Mouse (Mus musculus): ENCODE measurements at regions not wholly inside any gene's neighbourhood (a gene's known extent, or its start where the extent isn't known, plus 50 kb on each side); places are given as distances from the start of the nearest gene placed in this dataset.

DNA sequence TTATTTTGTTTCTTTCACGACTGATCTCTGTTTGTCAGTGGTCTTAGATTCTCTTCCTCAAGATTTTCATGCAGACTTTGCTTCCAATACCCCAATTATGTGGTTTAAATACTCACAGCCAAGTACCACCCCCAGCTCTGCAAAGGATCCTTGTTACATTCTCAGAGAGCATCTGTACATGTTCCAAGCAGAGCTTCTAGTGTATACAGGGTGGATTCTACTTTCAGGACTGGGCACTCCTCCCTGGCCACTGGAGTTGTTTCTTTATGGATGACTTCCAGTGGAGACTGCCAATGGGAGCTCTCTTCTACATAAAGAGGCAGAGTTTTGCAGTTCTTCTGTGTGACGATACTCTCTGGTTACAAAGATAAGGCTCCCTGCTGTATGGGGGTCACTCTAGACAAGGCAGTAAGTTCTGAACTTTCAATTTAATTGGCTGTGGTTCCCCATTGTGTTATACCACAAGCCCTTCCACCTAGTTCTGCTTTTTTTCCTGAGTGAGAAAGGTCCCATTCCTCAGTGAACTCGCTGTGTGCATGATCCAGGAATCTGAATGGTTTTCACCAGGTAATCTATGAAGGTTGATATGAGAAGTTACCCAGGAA, 240.4 kb upstream of the Kcnj16 start:
- H3K27ac ChIP-seq (replicated peaks): no peak overlapping the region
- no peaks in the 10 kb centered on the region for H3K4me1 ChIP-seq
- WGBS: 83% methylated on average over 3 of the region's 3 CpGs
- DNase-seq (ENCODE audit: low spot score): no peak
- H3K9me3 ChIP-seq (replicated peaks): no peaks in the 10 kb centered on the region
- H3K36me3 ChIP-seq: no peaks in the 10 kb centered on the region
- H3K4me3 ChIP-seq: no peak overlapping the region
- H3K27me3 ChIP-seq (ENCODE audit: low read depth, poor library complexity, severe bottlenecking): no peaks in the 10 kb centered on the region

- H3K4me1 ChIP-seq: no peaks in the 10 kb centered on the region
- H3K27ac ChIP-seq (replicated peaks): no peak overlapping the region
- H3K9me3 ChIP-seq (replicated peaks): no peaks in the 10 kb centered on the region
- no peak overlapping the region for H3K4me3 ChIP-seq
- no peaks in the 10 kb centered on the region for H3K36me3 ChIP-seq
- 89% methylated on average over 3 of the region's 3 CpGs for WGBS
- no peaks in the 10 kb centered on the region for H3K27me3 ChIP-seq (ENCODE audit: low read depth, poor library complexity, severe bottlenecking)
- no peak for DNase-seq (ENCODE audit: low spot score)
Measured at GRCm38 (mm10) chr11:110731510-110731909, 236.3 kb upstream of the Kcnj16 start.

GRCm38 (mm10) chr11:110774128-110774527, 193.7 kb upstream of the Kcnj16 start:
- no peak for DNase-seq (ENCODE audit: low spot score)
- H3K27me3 ChIP-seq (ENCODE audit: low read depth, poor library complexity, severe bottlenecking): no peaks in the 10 kb centered on the region
- no peaks in the 10 kb centered on the region for H3K36me3 ChIP-seq
- peaks cover 9% of the 10 kb centered on the region for H3K4me1 ChIP-seq
- H3K4me3 ChIP-seq: no peak overlapping the region
- no peak overlapping the region for H3K27ac ChIP-seq (replicated peaks)
- no peaks in the 10 kb centered on the region for H3K9me3 ChIP-seq (replicated peaks)

GRCm38 (mm10) chr11:110781492-110782276, 186.1 kb upstream of the Kcnj16 start:
- Histone ChIP-seq H3K36me3 (no peaks in the 10 kb centered on the region), H3K9me3 (replicated peaks) (0 out of 2 replicates have a peak, but pooled peaks cover 5% of the 10 kb centered on the region), H3K27me3 (ENCODE audit: low read depth, poor library complexity, severe bottlenecking) (no peaks in the 10 kb centered on the region), H3K4me3 (no peak overlapping the region), H3K4me1 (peaks cover 15% of the 10 kb centered on the region), H3K27ac (replicated peaks) (peak overlapping the region; percentile 76)
- DNase-seq (ENCODE audit: low spot score): peak; percentile 21
- WGBS: 46% methylated on average over 3 of the region's 3 CpGs

GRCm38 (mm10) chr11:110789537-110789936, 178.3 kb upstream of the Kcnj16 start:
- DNase-seq (ENCODE audit: low spot score): no peak
- no peak overlapping the region for H3K4me3 ChIP-seq
- 0 out of 2 replicates have a peak, but pooled peaks cover 5% of the 10 kb centered on the region for H3K9me3 ChIP-seq (replicated peaks)
- H3K27ac ChIP-seq (replicated peaks): no peak overlapping the region
- H3K36me3 ChIP-seq: no peaks in the 10 kb centered on the region
- WGBS: 90% methylated on average over 4 of the region's 4 CpGs
- H3K4me1 ChIP-seq: no peaks in the 10 kb centered on the region
- H3K27me3 ChIP-seq (ENCODE audit: low read depth, poor library complexity, severe bottlenecking): no peaks in the 10 kb centered on the region

- H3K4me3 ChIP-seq: no peak overlapping the region
- H3K4me1 ChIP-seq: peaks cover 10% of the 10 kb centered on the region
- H3K27ac ChIP-seq (replicated peaks): no peak overlapping the region
- no peak for DNase-seq (ENCODE audit: low spot score)
- H3K27me3 ChIP-seq (ENCODE audit: low read depth, poor library complexity, severe bottlenecking): no peaks in the 10 kb centered on the region
- no peaks in the 10 kb centered on the region for H3K9me3 ChIP-seq (replicated peaks)
- WGBS: 64% methylated on average over 8 of the region's 8 CpGs
- no peaks in the 10 kb centered on the region for H3K36me3 ChIP-seq
Measured at GRCm38 (mm10) chr11:110799887-110800578, 167.8 kb upstream of the Kcnj16 start.

DNA sequence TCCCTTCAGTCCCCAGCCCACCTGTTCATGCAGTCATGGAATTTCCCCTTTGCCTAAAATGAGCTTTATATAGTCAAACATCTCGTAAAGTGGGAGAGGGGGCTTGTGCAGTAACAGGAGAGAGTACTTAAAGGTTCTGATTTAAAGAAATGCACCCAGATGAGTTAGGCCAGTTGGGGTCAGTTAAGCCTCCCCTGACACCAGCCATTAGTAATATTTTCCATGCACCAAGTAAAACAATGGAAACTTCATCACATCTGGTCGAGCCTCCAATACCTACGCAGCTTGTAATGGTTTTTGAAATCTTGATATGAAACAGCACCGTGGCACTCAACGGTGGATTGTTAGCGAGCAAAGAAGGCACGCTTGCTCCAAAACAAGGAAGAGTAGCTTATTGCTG, 165.8 kb upstream of the Kcnj16 start:
- H3K4me1 ChIP-seq: peaks cover 10% of the 10 kb centered on the region
- no peaks in the 10 kb centered on the region for H3K9me3 ChIP-seq (replicated peaks)
- no peaks in the 10 kb centered on the region for H3K27me3 ChIP-seq (ENCODE audit: low read depth, poor library complexity, severe bottlenecking)
- no peak overlapping the region for H3K4me3 ChIP-seq
- no peak for DNase-seq (ENCODE audit: low spot score)
- WGBS: 92% methylated on average over 7 of the region's 7 CpGs
- no peak overlapping the region for H3K27ac ChIP-seq (replicated peaks)
- H3K36me3 ChIP-seq: no peaks in the 10 kb centered on the region

DNA sequence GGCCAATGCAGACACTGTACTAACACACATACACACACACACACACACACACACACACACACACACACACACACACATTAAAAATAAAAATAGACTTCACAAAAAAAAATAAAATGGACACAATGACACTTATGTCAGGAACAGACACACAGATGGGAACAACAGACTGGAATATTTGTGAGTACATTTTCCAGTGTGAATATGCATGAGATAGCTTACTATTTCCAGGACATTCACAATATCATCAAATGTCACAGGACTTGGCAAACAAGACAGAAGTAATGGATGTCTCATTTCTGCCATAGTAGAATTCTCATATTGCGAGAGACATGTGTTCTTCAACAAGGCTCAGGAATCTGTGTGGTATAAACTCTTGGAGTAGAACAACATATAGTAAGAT, 163.8 kb upstream of the Kcnj16 start:
- no peaks in the 10 kb centered on the region for H3K9me3 ChIP-seq (replicated peaks)
- no peak overlapping the region for H3K27ac ChIP-seq (replicated peaks)
- no peak overlapping the region for H3K4me3 ChIP-seq
- H3K36me3 ChIP-seq: no peaks in the 10 kb centered on the region
- no peak for DNase-seq (ENCODE audit: low spot score)
- 97% methylated on average over 1 of the region's 1 CpGs for WGBS
- peaks cover 10% of the 10 kb centered on the region for H3K4me1 ChIP-seq
- H3K27me3 ChIP-seq (ENCODE audit: low read depth, poor library complexity, severe bottlenecking): no peaks in the 10 kb centered on the region

DNA sequence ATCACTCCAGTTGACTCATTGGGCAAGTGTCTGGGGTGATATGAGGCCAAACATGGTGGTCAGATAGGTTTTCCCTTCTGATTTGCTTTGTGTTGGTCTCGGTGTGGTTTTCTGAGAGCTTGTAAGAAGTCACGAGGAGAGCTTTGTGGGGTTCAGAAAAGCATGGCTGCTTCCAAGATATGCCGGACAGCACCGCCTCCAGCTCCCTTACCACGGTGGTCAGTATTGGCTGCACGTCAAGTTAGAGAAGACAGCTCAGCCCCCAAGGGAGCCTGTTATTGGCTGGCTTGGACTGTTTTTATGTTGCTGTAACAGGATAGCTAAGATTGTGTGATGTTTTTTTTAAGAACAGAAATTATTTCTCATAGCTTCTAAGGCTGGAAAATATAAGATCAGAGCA, 154.7 kb upstream of the Kcnj16 start:
- no peaks in the 10 kb centered on the region for H3K36me3 ChIP-seq
- no peaks in the 10 kb centered on the region for H3K4me1 ChIP-seq
- no peaks in the 10 kb centered on the region for H3K9me3 ChIP-seq (replicated peaks)
- no peaks in the 10 kb centered on the region for H3K27me3 ChIP-seq (ENCODE audit: low read depth, poor library complexity, severe bottlenecking)
- no peak overlapping the region for H3K4me3 ChIP-seq
- no peak for DNase-seq (ENCODE audit: low spot score)
- WGBS: 89% methylated on average over 6 of the region's 6 CpGs
- no peak overlapping the region for H3K27ac ChIP-seq (replicated peaks)

DNA sequence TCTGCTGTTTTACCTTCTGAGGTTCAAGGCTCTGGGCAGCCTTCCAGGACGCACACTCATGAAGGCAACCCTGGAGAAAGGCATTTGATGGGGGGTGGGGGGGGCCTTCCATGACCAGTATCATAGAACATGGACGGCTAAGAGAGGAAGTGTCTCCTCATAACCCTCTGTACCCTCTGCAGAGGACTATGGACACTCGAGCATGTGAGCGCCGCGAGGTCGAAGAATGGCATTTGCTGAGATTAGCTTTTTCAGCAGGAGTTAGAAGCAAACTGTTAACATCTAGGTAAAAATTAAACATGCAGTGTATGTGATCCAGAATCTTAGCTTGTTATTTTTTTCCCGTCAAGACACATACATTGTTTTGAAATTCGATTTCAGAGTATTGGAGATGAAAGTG, 153.1 kb upstream of the Kcnj16 start:
- WGBS: 92% methylated on average over 9 of the region's 9 CpGs
- Histone ChIP-seq H3K4me3 (no peak overlapping the region), H3K27ac (replicated peaks) (no peak overlapping the region), H3K4me1 (no peaks in the 10 kb centered on the region), H3K36me3 (no peaks in the 10 kb centered on the region), H3K9me3 (replicated peaks) (no peaks in the 10 kb centered on the region), H3K27me3 (ENCODE audit: low read depth, poor library complexity, severe bottlenecking) (no peaks in the 10 kb centered on the region)
- no peak for DNase-seq (ENCODE audit: low spot score)

DNA sequence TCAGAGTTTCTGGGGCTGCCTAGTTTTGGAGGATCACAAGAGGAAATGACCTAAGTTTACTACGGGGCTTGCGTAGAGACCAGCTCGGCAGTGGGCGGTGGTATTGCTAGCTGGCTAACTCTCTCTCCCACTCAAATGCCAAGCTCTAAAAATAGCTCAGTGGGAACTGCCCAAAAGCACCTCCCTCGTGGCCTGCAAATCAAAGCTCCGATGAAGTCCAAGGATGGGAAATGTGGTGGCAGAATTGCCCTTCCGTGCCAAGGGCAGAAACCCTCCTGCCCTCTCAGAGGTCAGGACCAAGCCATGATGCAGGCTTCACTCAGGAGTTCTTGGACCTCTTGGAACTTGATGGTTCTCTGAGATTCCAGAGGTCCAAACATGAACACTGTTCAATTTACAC, 152.6 kb upstream of the Kcnj16 start:
- no peak for DNase-seq (ENCODE audit: low spot score)
- WGBS: 91% methylated on average over 7 of the region's 7 CpGs
- Histone ChIP-seq H3K27ac (replicated peaks) (no peak overlapping the region), H3K4me3 (no peak overlapping the region), H3K36me3 (no peaks in the 10 kb centered on the region), H3K27me3 (ENCODE audit: low read depth, poor library complexity, severe bottlenecking) (no peaks in the 10 kb centered on the region), H3K4me1 (no peaks in the 10 kb centered on the region), H3K9me3 (replicated peaks) (no peaks in the 10 kb centered on the region)

- Histone ChIP-seq H3K27ac (replicated peaks) (no peak overlapping the region), H3K4me1 (no peaks in the 10 kb centered on the region), H3K4me3 (no peak overlapping the region), H3K27me3 (ENCODE audit: low read depth, poor library complexity, severe bottlenecking) (no peaks in the 10 kb centered on the region), H3K36me3 (no peaks in the 10 kb centered on the region), H3K9me3 (replicated peaks) (no peaks in the 10 kb centered on the region)
- 88% methylated on average over 5 of the region's 5 CpGs for WGBS
- no peak for DNase-seq (ENCODE audit: low spot score)
Measured at GRCm38 (mm10) chr11:110828584-110828983, 139.2 kb upstream of the Kcnj16 start.

DNA sequence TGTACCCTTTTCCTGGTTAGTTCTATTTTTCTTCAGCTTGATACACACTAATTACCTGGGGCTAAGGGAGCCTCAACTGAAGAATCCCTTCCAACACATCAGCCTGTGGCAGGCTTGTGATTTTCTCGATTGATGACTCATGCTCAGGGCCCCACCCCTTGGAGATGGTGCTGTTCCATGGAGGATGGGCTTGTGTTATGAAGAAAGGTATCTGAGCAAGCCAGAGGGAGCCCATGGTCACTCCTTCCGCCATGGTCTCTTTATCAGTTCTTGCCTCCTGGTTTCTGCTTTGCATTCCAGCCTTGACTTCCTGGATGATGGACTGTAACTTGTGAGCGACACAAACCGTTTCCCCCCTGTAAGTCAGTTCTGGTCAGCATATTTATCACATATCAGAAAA, 131.1 kb upstream of the Kcnj16 start:
- no peak overlapping the region for H3K4me3 ChIP-seq
- no peak overlapping the region for H3K27ac ChIP-seq (replicated peaks)
- no peaks in the 10 kb centered on the region for H3K9me3 ChIP-seq (replicated peaks)
- no peaks in the 10 kb centered on the region for H3K27me3 ChIP-seq (ENCODE audit: low read depth, poor library complexity, severe bottlenecking)
- DNase-seq (ENCODE audit: low spot score): no peak
- WGBS: 79% methylated on average over 4 of the region's 4 CpGs
- H3K36me3 ChIP-seq: no peaks in the 10 kb centered on the region
- no peaks in the 10 kb centered on the region for H3K4me1 ChIP-seq

Data from midbrain, embryonic 10.5 days (tissue).